Comparison of ENCODE assay signal across 14 mouse cellular contexts in genomic region chr11:60334124-60334523, GRCm38 (mm10). TPM values are rescaled to one million over a fixed set of nuclear protein-coding genes. Genes with fewer than 3 reads are reported as not detected.
A peak's percentile ranks its signal among the peaks of the same experiment; 100 is the strongest.
DNase-seq lines count a peak whose midpoint lies in the region; ATAC-seq and TF ChIP-seq lines count a peak whose summit lies in the region.
"Had no signal": no experiment of that assay in that cellular context is flagged by ENCODE, and none has a peak within 500 bp of the region (broad histone marks: within the 10 kb centered on the region; RNA-seq: fewer than 3 reads in every experiment).

No protein-coding gene starts in this region.

- no peak overlapping the region for H3K4me3 ChIP-seq in cerebellum, adult 2 months (replicated peaks; ENCODE audit: insufficient read depth, low read depth, low read length)
- no peak overlapping the region for H3K4me3 ChIP-seq in kidney, embryonic 15.5 days (replicated peaks)
- H3K4me3 ChIP-seq: forebrain, embryonic 10.5 days; hindbrain, embryonic 15.5 days; limb, embryonic 13.5 days had no signal

- peaks cover 15% of the 10 kb centered on the region for H3K4me1 ChIP-seq in cerebellum, adult 2 months (ENCODE audit: control insufficient read depth, insufficient read depth, low read length)
- peaks cover 10% of the 10 kb centered on the region for H3K4me1 ChIP-seq in kidney, embryonic 15.5 days
- H3K4me1 ChIP-seq: forebrain, embryonic 10.5 days had no signal

- H3K4me2 ChIP-seq in kidney, embryonic 15.5 days, result no peak overlapping the region
- H3K4me2 ChIP-seq: hindbrain, embryonic 15.5 days; limb, embryonic 13.5 days had no signal

- no peaks in the 10 kb centered on the region for H3K9me3 ChIP-seq in kidney, embryonic 15.5 days (replicated peaks)
- H3K9me3 ChIP-seq: forebrain, embryonic 10.5 days; hindbrain, embryonic 15.5 days; limb, embryonic 13.5 days had no signal

- no peak for TF ChIP-seq POLR2A in cerebellum, adult 2 months (IDR thresholded peaks at IDR 0.05; ENCODE audit: borderline replicate concordance, insufficient read depth, low read length)

- DNase-seq in cerebellum, adult 2 months, result peak; percentile 41 to 69
- no peak for DNase-seq in cerebellum, adult 9-11 months
- DNase-seq in kidney, adult 8-10 months, result no peak
- peak; percentile 57 for DNase-seq in A20 (ENCODE audit: low read depth, low spot score)
- no peak for DNase-seq in adrenal gland, postnatal 4 days (ENCODE audit: low spot score in 2 of 2)
- no peak for DNase-seq in embryo, embryonic 11 days
- DNase-seq: gastrocnemius, postnatal 36 days had no signal

- H3K9ac ChIP-seq in kidney, embryonic 15.5 days, result no peak overlapping the region
- H3K9ac ChIP-seq: hindbrain, embryonic 15.5 days; limb, embryonic 13.5 days had no signal

- no peak for TF ChIP-seq CTCF in cerebellum, adult 2 months (IDR thresholded peaks at IDR 0.05; ENCODE audit: borderline replicate concordance, insufficient read depth, low read depth, low read length)

- no peak overlapping the region; the same call in 1 of the 2 replicates for H3K27ac ChIP-seq in cerebellum, adult 2 months (ENCODE audit: insufficient read depth, low read length)
- H3K27ac ChIP-seq in kidney, embryonic 15.5 days, result 0 out of 2 replicates have a peak overlapping the region, but pooled peaks have one; percentile 4
- H3K27ac ChIP-seq: forebrain, embryonic 10.5 days; limb, embryonic 13.5 days; macrophage had no signal

- H3K27me3 ChIP-seq in cerebellum, adult 2 months (ENCODE audit: control insufficient read depth, insufficient read depth, low read length), result no peaks in the 10 kb centered on the region
- no peaks in the 10 kb centered on the region for H3K27me3 ChIP-seq in kidney, embryonic 15.5 days
- H3K27me3 ChIP-seq: hindbrain, embryonic 15.5 days; limb, embryonic 13.5 days; Patski had no signal

- no peaks in the 10 kb centered on the region for H3K36me3 ChIP-seq in kidney, embryonic 15.5 days
- H3K36me3 ChIP-seq: forebrain, embryonic 10.5 days; hindbrain, embryonic 15.5 days had no signal

- no peak for ATAC-seq in kidney, embryonic 15.5 days (replicated peaks; ENCODE audit: low FRiP score)
- 0 out of 2 replicates have a peak, but pooled peaks have one; percentile 24 for ATAC-seq in neutrophil, adult 5-6 weeks (ENCODE audit: extremely low read depth, insufficient number of reproducible peaks, low FRiP score, poor library complexity, severe bottlenecking)
- ATAC-seq: Patski had no signal

- 24% methylated on average over 3 of the region's 3 CpGs for WGBS in cerebellum, adult 2 months
- WGBS in kidney, embryonic 15.5 days, result 70% methylated on average over 3 of the region's 3 CpGs

RNA-seq across cellular contexts. Expression of gene Tom1l2, which starts 18.6 kb away (rescaled TPM):
- 176 and 180 TPM in 2 replicates for polyA plus RNA-seq in cerebellum, adult 2 months (2012; rRNA removed)
- 27.1 and 33.1 TPM in 2 replicates for polyA plus RNA-seq in kidney, embryonic 15.5 days (2015; fragmentation: Nextera tagmentation; extraction: Ambion mirVana)
- total RNA-seq in neutrophil, adult 5-6 weeks (2017), result 16.2 and 16.3 TPM in 2 replicates
- 10 to 100 TPM; 54.0 to 55.9 TPM for total RNA-seq in adrenal gland, postnatal 4 days (2021)

RNA-seq across cellular contexts. Expression of gene Drc3, which starts 19.0 kb away (rescaled TPM):
- polyA plus RNA-seq in cerebellum, adult 2 months (2012; rRNA removed), result 7.1 and 8.0 TPM in 2 replicates
- polyA plus RNA-seq in kidney, embryonic 15.5 days (2015; fragmentation: Nextera tagmentation; extraction: Ambion mirVana), result 1.7 and 2.6 TPM in 2 replicates
- 0.37 and 0.58 TPM in 2 replicates for total RNA-seq in neutrophil, adult 5-6 weeks (2017)
- 1 to 10 TPM; 1.8 to 2.6 TPM for total RNA-seq in adrenal gland, postnatal 4 days (2021)
- polyA plus RNA-seq: macrophage had no signal

Comparison
In these comparisons a context has a peak if more than half of its experiments do, and no peak if none do; other contexts are left out.
1. DNase-seq: peak in cerebellum, adult 2 months (2 of 2) and A20 (single experiment); none in cerebellum, adult 9-11 months (single experiment), kidney, adult 8-10 months (0 of 2), adrenal gland, postnatal 4 days (0 of 2) and embryo, embryonic 11 days (single experiment).